Mouse (Mus musculus): Measurements from ENCODE around the gene Hist1h4d. TPM values are rescaled to one million over a fixed set of nuclear protein-coding genes. Genes with fewer than 3 reads are reported as not detected.

Gene Hist1h4d
- 100 to 1,000 TPM; 122 to 174 TPM for total RNA-seq (2023)

GRCm38 (mm10) chr13:23581408-23582218 lies at the start of gene Hist1h4d:
Gene Hist1h4d (plus strand): TSS chr13:23581598.

GRCm38 (mm10) chr13:23533560-23534367 lies 47.6 kb upstream of the Hist1h4d start, which contains the start of gene Hist1h2af:
Gene Hist1h2af (plus strand): TSS chr13:23533906.

GRCm38 (mm10) chr13:23535137-23536075 lies 46.0 kb upstream of the Hist1h4d start, which contains the start of gene Hist1h3g:
Gene Hist1h3g (plus strand): TSS chr13:23535422.

GRCm38 (mm10) chr13:23542999-23543607 lies 38.3 kb upstream of the Hist1h4d start, which contains the start of gene Hist1h2bh:
Gene Hist1h2bh (minus strand): TSS chr13:23543392.

GRCm38 (mm10) chr13:23543965-23544786 lies 37.2 kb upstream of the Hist1h4d start, which contains the start of gene Hist1h3f:
Gene Hist1h3f (plus strand): TSS chr13:23544052.

GRCm38 (mm10) chr13:23551146-23551834 lies 30.1 kb upstream of the Hist1h4d start, which contains the start of gene Hist1h4f:
Gene Hist1h4f (minus strand): TSS chr13:23551648.

GRCm38 (mm10) chr13:23552962-23553361 lies 28.4 kb upstream of the Hist1h4d start, which contains the start of gene Hist1h1d:
Gene Hist1h1d (plus strand): TSS chr13:23553262.

GRCm38 (mm10) chr13:23561883-23562659 lies 19.3 kb upstream of the Hist1h4d start, which contains the start of gene Hist1h3e:
Gene Hist1h3e (minus strand): TSS chr13:23562369.

GRCm38 (mm10) chr13:23571022-23571503 lies 10.3 kb upstream of the Hist1h4d start, which contains the start of the genes Hist1h2ae and Hist1h2bg:
Gene Hist1h2ae (minus strand): TSS chr13:23571220.
Gene Hist1h2bg (plus strand): TSS chr13:23571396.

GRCm38 (mm10) chr13:23573898-23574524 lies 7.4 kb upstream of the Hist1h4d start, which contains the start of the genes Hist1h2bf and Hist1h2ad:
Gene Hist1h2bf (minus strand): TSS chr13:23574196.
Gene Hist1h2ad (plus strand): TSS chr13:23574381.

GRCm38 (mm10) chr13:23575271-23575851 lies 6.0 kb upstream of the Hist1h4d start, which contains the start of gene Hist1h3d:
Gene Hist1h3d (plus strand): TSS chr13:23575763.

GRCm38 (mm10) chr13:23620733-23621531 lies 39.5 kb downstream of the Hist1h4d start, which contains the start of gene Hist1h2be:
Gene Hist1h2be (minus strand): TSS chr13:23621124.

GRCm38 (mm10) chr13:23622175-23622671 lies 40.8 kb downstream of the Hist1h4d start, which contains the start of gene Hist1h1e:
Gene Hist1h1e (minus strand): TSS chr13:23622558.

